Mouse (Mus musculus) retina, embryonic 14.5 days (tissue): ENCODE results near the gene Ocln.
A peak's percentile ranks its signal among the peaks of the same experiment; 100 is the strongest.
"Not testable (repeated sequence)": the region's sequence is repeated elsewhere in the genome, so short reads cannot be mapped to it uniquely, and the experiment has no call there.

Experiments used
- DNase-seq: peaks from one replicate; pipeline ENCODE4 v3.0.0-alpha.2; 2015; ENCODE audit warnings: low spot score

Ocln gene

GRCm38 (mm10) chr13:100543011-100543767 lies 9.3 kb downstream of the Ocln start:
- DNase-seq: no peak

- DNase-seq: no peak
Measured at GRCm38 (mm10) chr13:100536149-100536548, 16.4 kb downstream of the Ocln start.

GRCm38 (mm10) chr13:100532788-100533365 lies 19.6 kb downstream of the Ocln start:
- no peak for DNase-seq

- no peak for DNase-seq
Measured at GRCm38 (mm10) chr13:100526649-100527038, 25.9 kb downstream of the Ocln start.

- no peak for DNase-seq
Measured at GRCm38 (mm10) chr13:100525935-100526648, 26.4 kb downstream of the Ocln start.

- peak; percentile 12 for DNase-seq
Measured at GRCm38 (mm10) chr13:100524896-100525295, 27.6 kb downstream of the Ocln start.

GRCm38 (mm10) chr13:100523698-100524097 lies 28.8 kb downstream of the Ocln start:
- DNase-seq: no peak

GRCm38 (mm10) chr13:100521724-100522591 lies 30.6 kb downstream of the Ocln start:
- DNase-seq: no peak

GRCm38 (mm10) chr13:100519162-100519561 lies 33.4 kb downstream of the Ocln start:
- no peak for DNase-seq

- no peak for DNase-seq
Measured at GRCm38 (mm10) chr13:100518191-100518590, 34.3 kb downstream of the Ocln start.

- no peak for DNase-seq
Measured at GRCm38 (mm10) chr13:100517652-100518153, 34.8 kb downstream of the Ocln start.

- no peak for DNase-seq
Measured at GRCm38 (mm10) chr13:100516213-100517105, 36.1 kb downstream of the Ocln start.

GRCm38 (mm10) chr13:100512792-100513191 lies 39.7 kb downstream of the Ocln start:
- no peak for DNase-seq

GRCm38 (mm10) chr13:100511860-100512364 lies 40.6 kb downstream of the Ocln start:
- DNase-seq: no peak

GRCm38 (mm10) chr13:100511146-100511859 lies 41.2 kb downstream of the Ocln start:
- DNase-seq: no peak

- DNase-seq: not testable (repeated sequence)
Measured at GRCm38 (mm10) chr13:100499625-100500024, 52.9 kb downstream of the Ocln start.

- DNase-seq: no peak
Measured at GRCm38 (mm10) chr13:100495337-100495736, 57.2 kb downstream of the Ocln start.

- DNase-seq: not testable (repeated sequence)
Measured at GRCm38 (mm10) chr13:100494370-100494769, 58.1 kb downstream of the Ocln start.

GRCm38 (mm10) chr13:100493313-100493712 lies 59.2 kb downstream of the Ocln start:
- no peak for DNase-seq
